Mouse (Mus musculus) embryonic facial prominence, embryonic 14.5 days (tissue): Measurements from ENCODE around the gene Pacs1. TPM values are rescaled to one million over a fixed set of nuclear protein-coding genes. Genes with fewer than 3 reads are reported as not detected.

Experiments
- ATAC-seq: fragments of 200-750 bp; cut with Nextera tagmentation; 2 replicates; pipeline ENCODE4 v1.8.0; 2017; ENCODE audit warnings: low read depth, moderate number of reproducible peaks, moderate TSS enrichment
- DNase-seq: peaks from one replicate; pipeline ENCODE4 v3.0.0-alpha.2; 2015; ENCODE audit warnings: low spot score
- H3K27ac ChIP-seq: fragments of 300-500 bp; sonication (generic); replicated peaks from 2 replicates; pipeline ENCODE4 v1.5.1; 2014; ENCODE audit warnings: low read depth, mild to moderate bottlenecking, low read length, moderate library complexity
- H3K27me3 ChIP-seq: fragments of 300-500 bp; sonication (generic); replicated peaks from 2 replicates; pipeline ENCODE4 v1.6.1; 2014; ENCODE audit warnings: low read length; ENCODE audit not compliant: control insufficient read depth, insufficient read depth
- H3K36me3 ChIP-seq: fragments of 300-500 bp; sonication (generic); 2 replicates; pipeline ENCODE4 v1.6.1; 2014; ENCODE audit warnings: low read length, mixed read lengths; ENCODE audit not compliant: control insufficient read depth, insufficient read depth
- H3K4me1 ChIP-seq: fragments of 300-500 bp; sonication (generic); 2 replicates; pipeline ENCODE4 v1.6.1; 2014; ENCODE audit warnings: antibody characterized with exemption, low read length; ENCODE audit not compliant: control insufficient read depth, insufficient read depth
- H3K4me2 ChIP-seq: fragments of 300-500 bp; sonication (generic); 2 replicates; pipeline ENCODE4 v1.6.1; 2014; ENCODE audit warnings: low read depth, mild to moderate bottlenecking, low read length, moderate library complexity, mixed read lengths
- H3K4me3 ChIP-seq: fragments of 300-500 bp; sonication (generic); 2 replicates; pipeline ENCODE4 v1.5.1; 2014; ENCODE audit warnings: low read depth, mild to moderate bottlenecking, low read length
- H3K9ac ChIP-seq: fragments of 300-500 bp; sonication (generic); 2 replicates; pipeline ENCODE4 v1.6.1; 2014; ENCODE audit warnings: low read depth, mild to moderate bottlenecking, low read length, moderate library complexity, mixed read lengths
- H3K9me3 ChIP-seq: fragments of 300-500 bp; sonication (generic); 2 replicates; pipeline ENCODE4 v1.6.1; 2016; ENCODE audit warnings: low read length; ENCODE audit not compliant: control insufficient read depth
- WGBS: fragments of 180-500 bp; shearing (Covaris S2); extraction: QIAGEN DNeasy Blood & Tissue Kit; methylation state at CpG from one replicate; pipeline ENCODE4 v1.1.7; 2014; 5-methylcytosine and 5-hydroxymethylcytosine counted together
- microRNA-seq: library from miRNA; unstranded; fragments of <30 nt; microRNA quantifications from one replicate; pipeline ENCODE4, GENCODE M21; 2016; ENCODE audit warnings: borderline number of aligned reads
- polyA plus RNA-seq: library from polyadenylated mRNA; unstranded; fragments of >200 nt; fragmentation: Nextera tagmentation; extraction: Ambion mirVana; gene quantifications from 2 replicates; pipeline ENCODE4 v1.2.1, GENCODE M21; 2014

Gene Pacs1
- polyA plus RNA-seq, 1 experiment from 2014 or later, result 28.1 TPM

GRCm38 (mm10) chr19:5083961-5084833, 188.7 kb downstream of the Pacs1 start:
- Histone ChIP-seq H3K9ac (no peak overlapping the region; the same call in 1 of the 2 replicates), H3K4me2 (peak overlapping the region; percentile 83; the same call in 1 of the 2 replicates), H3K36me3 (peaks cover under 1% of the 10 kb centered on the region; the same call in 1 of the 2 replicates), H3K4me3 (peak overlapping the region; percentile 49), H3K27ac (no peak overlapping the region), H3K9me3 (no peaks in the 10 kb centered on the region), H3K27me3 (peaks cover 62% of the 10 kb centered on the region), H3K4me1 (peaks cover 7% of the 10 kb centered on the region; the same call in 1 of the 2 replicates)
- ATAC-seq (no peak), DNase-seq (no peak)
- WGBS, result 59% methylated on average over 3 of the region's 3 CpGs

Small RNAs within 50 kb of the gene (microRNA-seq; reads per million reads assigned to microRNA genes)
- gene Gm27468, result not detected

Other genes starting within 250 kb of the Pacs1 start
- 4.0 and 4.1 TPM in 2 replicates for gene Slc29a2, start 249.3 kb downstream of the Pacs1 start, polyA plus RNA-seq
- gene B4gat1, start 234.3 kb downstream of the Pacs1 start, polyA plus RNA-seq, result 42.9 and 51.5 TPM in 2 replicates
- gene AC124502.3, start 234.2 kb downstream of the Pacs1 start, polyA plus RNA-seq, result 0.51 and 1.7 TPM in 2 replicates
- gene Brms1, start 231.8 kb downstream of the Pacs1 start, polyA plus RNA-seq, result 35.0 and 38.7 TPM in 2 replicates
- gene Rin1, start 222.6 kb downstream of the Pacs1 start, polyA plus RNA-seq, result 2.3 and 3.0 TPM in 2 replicates
- gene Cd248, start 205.0 kb downstream of the Pacs1 start, polyA plus RNA-seq, result 138 and 146 TPM in 2 replicates
- gene Tmem151a, start 187.6 kb downstream of the Pacs1 start, polyA plus RNA-seq, result 2.6 and 3.0 TPM in 2 replicates
- gene Yif1a, start 184.6 kb downstream of the Pacs1 start, polyA plus RNA-seq, result 137 and 140 TPM in 2 replicates
- gene Cnih2, start 174.6 kb downstream of the Pacs1 start, polyA plus RNA-seq, result 36.0 and 45.8 TPM in 2 replicates
- 225 and 254 TPM in 2 replicates for gene Rab1b, start 166.0 kb downstream of the Pacs1 start, polyA plus RNA-seq
- 13.1 and 15.3 TPM in 2 replicates for gene Klc2, start 154.6 kb downstream of the Pacs1 start, polyA plus RNA-seq
- 247 and 281 TPM in 2 replicates for gene Sf3b2, start 22.3 kb upstream of the Pacs1 start, polyA plus RNA-seq
- gene Gal3st3, start 25.2 kb upstream of the Pacs1 start, polyA plus RNA-seq, result 4.0 and 4.3 TPM in 2 replicates
- not detected in 2 replicates for gene Catsper1, start 62.6 kb upstream of the Pacs1 start, polyA plus RNA-seq
- 7.5 and 9.2 TPM in 2 replicates for gene Cst6, start 76.5 kb upstream of the Pacs1 start, polyA plus RNA-seq
- gene Eif1ad, start 93.6 kb upstream of the Pacs1 start, polyA plus RNA-seq, result 35.0 and 35.7 TPM in 2 replicates
- 375 and 387 TPM in 2 replicates for gene Banf1, start 94.0 kb upstream of the Pacs1 start, polyA plus RNA-seq
- 50.3 and 65.9 TPM in 2 replicates for gene Sart1, start 115.6 kb upstream of the Pacs1 start, polyA plus RNA-seq
- 0.53 TPM in 1 of 2 replicates, not detected in the other for gene Tsga10ip, start 129.4 kb upstream of the Pacs1 start, polyA plus RNA-seq
- gene Drap1, start 151.9 kb upstream of the Pacs1 start, polyA plus RNA-seq, result 191 and 195 TPM in 2 replicates
- gene AI837181, start 152.0 kb upstream of the Pacs1 start, polyA plus RNA-seq, result 51.1 and 56.1 TPM in 2 replicates
- gene Fosl1, start 174.4 kb upstream of the Pacs1 start, polyA plus RNA-seq, result not detected in 2 replicates
- 5.7 and 6.1 TPM in 2 replicates for gene Ccdc85b, start 184.8 kb upstream of the Pacs1 start, polyA plus RNA-seq
- gene Fibp, start 187.5 kb upstream of the Pacs1 start, polyA plus RNA-seq, result 75.0 and 99.0 TPM in 2 replicates
- 0.85 and 1.5 TPM in 2 replicates for gene Ctsw, start 195.4 kb upstream of the Pacs1 start, polyA plus RNA-seq
- gene Efemp2, start 200.8 kb upstream of the Pacs1 start, polyA plus RNA-seq, result 175 and 190 TPM in 2 replicates
- 38.0 and 39.6 TPM in 2 replicates for gene Mus81, start 215.3 kb upstream of the Pacs1 start, polyA plus RNA-seq
- gene Cfl1, start 217.3 kb upstream of the Pacs1 start, polyA plus RNA-seq, result 2,353 and 2,499 TPM in 2 replicates
- gene 1700020D05Rik, start 230.7 kb upstream of the Pacs1 start, polyA plus RNA-seq, result not detected in 2 replicates
- 10.7 and 13.2 TPM in 2 replicates for gene Snx32, start 237.4 kb upstream of the Pacs1 start, polyA plus RNA-seq